8 mouse cellular contexts compared by ENCODE assay signal in genomic region chr9:45268597-45269325, GRCm38 (mm10). TPM values are rescaled to one million over a fixed set of nuclear protein-coding genes. Genes with fewer than 3 reads are reported as not detected.
A peak's percentile ranks its signal among the peaks of the same experiment; 100 is the strongest.
DNase-seq lines count a peak whose midpoint lies in the region; ATAC-seq and TF ChIP-seq lines count a peak whose summit lies in the region.

Il10ra (minus strand) TSS chr9:45269149.

- H3K4me3 ChIP-seq in bone marrow, adult 2 months (replicated peaks; ENCODE audit: control insufficient read depth, low read depth, low read length), result peak within 1 kb of the TSS; percentile 94
- H3K4me3 ChIP-seq in embryonic facial prominence, embryonic 15.5 days (replicated peaks), result peak within 1 kb of the TSS; percentile 36
- H3K4me3 ChIP-seq in lung, embryonic 15.5 days, result peak within 1 kb of the TSS; percentile 33
- peak within 1 kb of the TSS; percentile 35 for H3K4me3 ChIP-seq in neural tube, embryonic 14.5 days (ENCODE audit: low read depth, low read length)
- peak within 1 kb of the TSS; percentile 76 for H3K4me3 ChIP-seq in thymus, adult 2 months (ENCODE audit: control insufficient read depth, insufficient read depth, low read length)

- H3K36me3 ChIP-seq in embryonic facial prominence, embryonic 15.5 days, result no peaks in the 10 kb centered on the region
- no peaks in the 10 kb centered on the region for H3K36me3 ChIP-seq in lung, embryonic 15.5 days
- no peaks in the 10 kb centered on the region for H3K36me3 ChIP-seq in neural tube, embryonic 14.5 days (ENCODE audit: control insufficient read depth, insufficient read depth, low read length)
- peaks cover 6% of the 10 kb centered on the region; the same call in 1 of the 2 replicates for H3K36me3 ChIP-seq in thymus, adult 2 months (ENCODE audit: control insufficient read depth, insufficient read depth, low read length)

- TF ChIP-seq POLR2A in bone marrow, adult 2 months (IDR thresholded peaks at IDR 0.05; ENCODE audit: borderline replicate concordance, control insufficient read depth, low read depth, low read length), result peak; percentile 99
- 0 out of 2 replicates have a peak, but pooled peaks have one; percentile 41 for TF ChIP-seq POLR2A in thymus, adult 2 months (IDR thresholded peaks at IDR 0.05; ENCODE audit: control insufficient read depth, extremely low read depth, insufficient read depth, low read length, poor library complexity)

- under 1% methylated on average over 36 of the region's 36 CpGs for WGBS in bone marrow, adult 2 months
- WGBS in embryonic facial prominence, embryonic 15.5 days, result 6% methylated on average over 36 of the region's 36 CpGs
- 7% methylated on average over 36 of the region's 36 CpGs for WGBS in lung, embryonic 15.5 days
- WGBS in neural tube, embryonic 14.5 days, result 5% methylated on average over 36 of the region's 36 CpGs
- WGBS in thymus, adult 2 months, result 2% methylated on average over 36 of the region's 36 CpGs

- peak within 1 kb of the TSS; percentile 59 for H3K4me2 ChIP-seq in embryonic facial prominence, embryonic 15.5 days (replicated peaks)
- peak within 1 kb of the TSS; percentile 55 for H3K4me2 ChIP-seq in lung, embryonic 15.5 days
- peak within 1 kb of the TSS; percentile 63 for H3K4me2 ChIP-seq in neural tube, embryonic 14.5 days (ENCODE audit: low read depth, low read length)

- peaks cover 3% of the 10 kb centered on the region; the same call in 1 of the 2 replicates for H3K4me1 ChIP-seq in bone marrow, adult 2 months (ENCODE audit: control insufficient read depth, insufficient read depth, low read length)
- peaks cover 5% of the 10 kb centered on the region for H3K4me1 ChIP-seq in embryonic facial prominence, embryonic 15.5 days
- H3K4me1 ChIP-seq in lung, embryonic 15.5 days, result peaks cover 6% of the 10 kb centered on the region
- H3K4me1 ChIP-seq in neural tube, embryonic 14.5 days (ENCODE audit: control insufficient read depth, insufficient read depth, low read length), result no peaks in the 10 kb centered on the region
- H3K4me1 ChIP-seq in thymus, adult 2 months (replicated peaks; ENCODE audit: control insufficient read depth, insufficient read depth, low read length), result peaks cover 37% of the 10 kb centered on the region

- DNase-seq in heart, postnatal 25 days (ENCODE audit: low spot score), result peak; percentile 28
- peak; percentile 70 for DNase-seq in kidney, postnatal 14 days
- DNase-seq in thymus, adult 2 months, result peak; percentile 71

- TF ChIP-seq CTCF in bone marrow, adult 2 months (IDR thresholded peaks at IDR 0.05; ENCODE audit: control insufficient read depth, insufficient read depth, low read length), result no peak
- no peak for TF ChIP-seq CTCF in thymus, adult 2 months (IDR thresholded peaks at IDR 0.05; ENCODE audit: borderline replicate concordance, control insufficient read depth, extremely low read depth, insufficient read depth, low read length, poor library complexity)

- peaks cover 35% of the 10 kb centered on the region for H3K27me3 ChIP-seq in embryonic facial prominence, embryonic 15.5 days
- peaks cover 32% of the 10 kb centered on the region for H3K27me3 ChIP-seq in lung, embryonic 15.5 days
- peaks cover 7% of the 10 kb centered on the region; the same call in 1 of the 2 replicates for H3K27me3 ChIP-seq in neural tube, embryonic 14.5 days (ENCODE audit: control insufficient read depth, insufficient read depth, low read length)
- no peaks in the 10 kb centered on the region for H3K27me3 ChIP-seq in thymus, adult 2 months (ENCODE audit: control insufficient read depth, insufficient read depth, low read length)

- no peaks in the 10 kb centered on the region for H3K9me3 ChIP-seq in embryonic facial prominence, embryonic 15.5 days (replicated peaks)
- H3K9me3 ChIP-seq in lung, embryonic 15.5 days, result no peaks in the 10 kb centered on the region
- no peaks in the 10 kb centered on the region for H3K9me3 ChIP-seq in neural tube, embryonic 14.5 days (ENCODE audit: control insufficient read depth, low read length)

- peak within 1 kb of the TSS; percentile 92 for H3K27ac ChIP-seq in bone marrow, adult 2 months (ENCODE audit: control insufficient read depth, insufficient read depth, low read depth, low read length, poor library complexity)
- no peak within 1 kb of the TSS for H3K27ac ChIP-seq in embryonic facial prominence, embryonic 15.5 days (replicated peaks)
- no peak within 1 kb of the TSS for H3K27ac ChIP-seq in lung, embryonic 15.5 days
- no peak within 1 kb of the TSS for H3K27ac ChIP-seq in neural tube, embryonic 14.5 days (ENCODE audit: low read depth, low read length)
- H3K27ac ChIP-seq in thymus, adult 2 months (ENCODE audit: control insufficient read depth, insufficient read depth, low read length), result peak within 1 kb of the TSS; percentile 59

- intact Hi-C loops in heart, postnatal 25 days (cut with DNase I), result no loop called here

- ATAC-seq in CD4-positive, CD25-positive, alpha-beta regulatory T cell, adult 4 months, result peak; percentile 85
- ATAC-seq in embryonic facial prominence, embryonic 15.5 days (ENCODE audit: insufficient number of reproducible peaks, low FRiP score, low TSS enrichment, low read depth), result no peak
- ATAC-seq in lung, embryonic 15.5 days (ENCODE audit: borderline replicate concordance, extremely low read depth, low FRiP score, low TSS enrichment), result no peak
- no peak for ATAC-seq in neural tube, embryonic 14.5 days (ENCODE audit: low read depth)

- H3K9ac ChIP-seq in embryonic facial prominence, embryonic 15.5 days, result no peak within 1 kb of the TSS
- H3K9ac ChIP-seq in lung, embryonic 15.5 days, result no peak within 1 kb of the TSS; the same call in 1 of the 2 replicates
- H3K9ac ChIP-seq in neural tube, embryonic 14.5 days (replicated peaks; ENCODE audit: low read depth, low read length), result peak within 1 kb of the TSS; percentile 41

RNA-seq across cellular contexts. Expression of gene Il10ra, which starts in this region (rescaled TPM):
- polyA plus RNA-seq in CD4-positive, CD25-positive, alpha-beta regulatory T cell, adult 4 months (2017; shearing (Covaris generic)), result 10 to 100 TPM; 38.8 to 66.0 TPM
- polyA plus RNA-seq in bone marrow, adult 2 months (2011; ENCODE audit: insufficient read depth, insufficient read length, low replicate concordance, missing spikeins), result 16.0 and 32.8 TPM in 2 replicates
- polyA plus RNA-seq in embryonic facial prominence, embryonic 15.5 days (2015; fragmentation: Nextera tagmentation; extraction: Ambion mirVana), result 1.4 and 1.7 TPM in 2 replicates
- total RNA-seq in heart, postnatal 25 days (2021), result 1 to 10 TPM; 2.2 to 2.3 TPM
- 1.2 and 1.4 TPM in 2 replicates for polyA plus RNA-seq in lung, embryonic 15.5 days (2015; fragmentation: Nextera tagmentation; extraction: Ambion mirVana)
- polyA plus RNA-seq in neural tube, embryonic 14.5 days (2014; fragmentation: Nextera tagmentation; extraction: Ambion mirVana), result 0.56 and 1.4 TPM in 2 replicates
- polyA plus RNA-seq in thymus, adult 2 months (2012; rRNA removed), result 23.9 and 36.8 TPM in 2 replicates

Comparison
In these comparisons a context has a peak if more than half of its experiments do, and no peak if none do; other contexts are left out.
1. H3K27ac ChIP-seq: peak in bone marrow, adult 2 months (single experiment) and thymus, adult 2 months (single experiment); none in embryonic facial prominence, embryonic 15.5 days (single experiment), lung, embryonic 15.5 days (single experiment) and neural tube, embryonic 14.5 days (single experiment).
2. H3K4me3 ChIP-seq: peak in every context shown above with its lines; median percentile 94 in bone marrow, adult 2 months; 76 in thymus, adult 2 months; 36 in embryonic facial prominence, embryonic 15.5 days; 35 in neural tube, embryonic 14.5 days; 33 in lung, embryonic 15.5 days.
3. Peak in every context shown above with its lines, with median percentiles within 50 percentile points of each other: H3K4me2 ChIP-seq and DNase-seq.